Mouse (Mus musculus) left cerebral cortex, adult 8-10 months (tissue): Measurements from ENCODE around the gene Ing3. TPM values are rescaled to one million over a fixed set of nuclear protein-coding genes. Genes with fewer than 3 reads are reported as not detected.

Experiments used
- DNase-seq, 2 experiments: peaks; one replicate each; pipeline ENCODE4 v3.0.0; 2022; ENCODE audit warnings: low spot score in 2 of 2
- total RNA-seq, 4 experiments: library from RNA; stranded (reverse); gene quantifications; 2 replicates each; pipeline ENCODE4 v1.2.4; 2022

The Ing3 gene
- total RNA-seq, 4 experiments from 2014 or later, result 19.0 to 26.7 (median 20.4) TPM

- DNase-seq, result no peak
Observed at GRCm38 (mm10) chr6:21990181-21991135, 41.1 kb downstream of the Ing3 start.

DNA sequence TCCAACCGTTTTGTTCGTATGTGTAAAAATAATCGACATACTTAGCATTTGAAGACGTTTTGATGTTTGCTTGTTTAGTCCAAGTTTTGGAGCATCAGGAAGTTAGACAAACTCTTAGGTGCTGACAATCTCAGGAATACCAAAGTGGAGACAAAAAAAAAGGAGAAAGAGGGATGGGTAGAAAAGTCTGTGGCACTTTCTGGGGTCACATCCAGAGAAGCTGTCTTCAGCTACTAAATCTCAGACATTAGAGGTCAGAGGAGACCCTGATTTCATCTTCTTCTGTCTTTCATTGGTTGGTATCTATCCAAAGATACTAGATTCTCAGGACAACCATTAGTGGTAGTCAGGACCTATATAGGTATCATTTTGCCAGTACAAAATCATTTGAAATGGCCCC is 41.8 kb downstream of the Ing3 start:
- DNase-seq, result no peak

DNA sequence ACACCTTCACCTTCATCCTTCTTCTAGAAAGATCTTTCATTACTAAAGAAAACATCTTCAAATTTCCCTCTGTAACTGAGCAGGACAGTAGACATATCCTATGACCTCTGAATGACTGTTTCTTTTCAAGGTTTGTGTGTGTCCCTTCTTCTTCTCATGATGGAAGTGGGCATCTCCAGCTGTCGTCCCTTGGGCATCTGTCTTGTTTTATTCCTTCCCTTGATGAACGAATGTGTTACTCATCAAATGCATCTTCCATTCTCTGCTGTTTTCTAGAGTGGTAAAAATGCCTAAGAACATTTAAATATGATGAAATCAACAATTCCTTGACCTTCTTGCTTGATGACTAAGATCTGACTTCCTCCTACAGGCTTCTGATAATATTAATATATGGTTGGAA is 43.7 kb downstream of the Ing3 start:
- no peak for DNase-seq

GRCm38 (mm10) chr6:21998131-21998530 is 48.8 kb downstream of the Ing3 start:
- DNase-seq, result no peak

DNA sequence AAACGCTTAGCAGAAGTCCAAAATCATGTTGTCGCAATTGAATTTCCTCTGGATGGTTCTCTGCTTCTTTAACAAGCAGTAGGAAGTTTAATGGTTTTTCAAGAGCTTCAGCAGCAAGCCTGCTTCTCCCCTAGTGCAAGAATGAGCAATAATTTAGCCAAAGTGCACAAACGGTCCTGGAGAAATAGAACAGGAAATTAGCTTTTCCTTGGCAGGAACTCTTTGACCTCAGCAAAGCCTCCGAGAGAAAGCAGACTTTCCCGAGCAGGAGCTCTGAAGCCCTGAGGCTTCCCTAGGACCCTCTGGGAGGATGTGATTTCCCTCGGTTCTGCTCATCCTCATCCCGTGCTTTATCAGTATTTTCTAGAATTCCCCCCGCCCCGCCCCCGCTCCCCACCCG is 49.7 kb downstream of the Ing3 start:
- no peak for DNase-seq

DNA sequence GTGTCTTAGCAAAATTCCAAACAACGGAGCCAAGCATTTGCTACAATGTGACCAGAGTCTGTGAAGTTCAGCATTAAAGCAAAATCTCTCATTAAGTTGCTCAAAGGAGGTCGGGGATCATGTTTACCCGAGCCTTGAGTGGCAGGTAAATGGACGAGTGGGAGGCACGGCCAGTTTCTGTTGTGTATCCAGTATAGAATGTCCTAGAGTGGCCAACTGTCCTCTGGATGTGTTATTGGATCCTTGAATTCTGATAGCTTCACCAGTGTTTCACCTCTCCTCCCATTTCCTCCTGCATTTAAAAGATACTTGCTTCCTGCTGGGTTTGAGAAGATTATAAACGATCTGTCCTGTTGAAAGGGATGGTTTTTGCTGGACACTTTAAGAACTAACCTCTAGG is 50.7 kb downstream of the Ing3 start:
- DNase-seq, result no peak

DNA sequence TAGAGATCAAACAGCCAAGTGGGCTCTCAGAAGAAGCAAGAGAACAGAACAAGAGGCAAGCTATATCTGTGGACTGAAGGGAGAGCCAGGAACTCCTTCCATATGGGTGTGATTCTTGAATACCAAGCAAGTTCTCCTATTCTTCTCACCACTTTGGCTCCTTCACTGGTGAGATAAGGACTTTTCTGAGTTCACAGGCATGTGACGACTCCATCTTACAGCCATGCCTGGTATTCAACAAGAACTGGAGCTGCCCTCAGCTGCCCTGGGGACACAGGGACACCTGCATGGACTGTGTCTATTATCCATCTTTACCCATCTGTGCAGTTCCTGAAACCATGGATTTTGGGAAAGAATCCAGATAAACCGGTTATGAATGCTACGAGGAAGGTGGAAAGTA is 51.5 kb downstream of the Ing3 start:
- no peak for DNase-seq

- no peak for DNase-seq
Observed at GRCm38 (mm10) chr6:22001284-22001916, 52.0 kb downstream of the Ing3 start.

- no peak for DNase-seq
Observed at GRCm38 (mm10) chr6:22002521-22003199, 53.3 kb downstream of the Ing3 start.

DNA sequence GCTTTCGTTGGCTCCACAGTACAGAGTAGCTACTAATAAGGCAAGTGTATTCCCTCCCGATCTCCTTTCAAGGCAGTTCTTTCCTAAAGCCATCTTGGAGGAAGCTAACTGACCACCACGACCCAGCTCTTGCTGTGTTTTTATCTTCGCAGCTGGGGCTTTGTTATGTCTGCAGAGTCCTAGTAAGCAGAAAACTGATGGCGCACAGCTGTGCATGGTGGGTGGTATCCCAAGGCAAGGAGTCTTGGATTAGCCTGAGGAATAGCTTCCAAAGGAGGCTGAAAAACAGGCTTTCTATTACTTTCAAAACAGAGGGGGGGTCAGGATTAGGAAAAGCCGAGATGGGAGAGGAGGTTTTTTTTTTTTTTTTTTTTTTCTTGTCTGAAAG is 53.8 kb downstream of the Ing3 start:
- no peak for DNase-seq

GRCm38 (mm10) chr6:22003959-22004543 is 54.7 kb downstream of the Ing3 start:
- no peak for DNase-seq

- no peak for DNase-seq
Observed at GRCm38 (mm10) chr6:22008346-22008745, 59.0 kb downstream of the Ing3 start.

- DNase-seq, result no peak
Observed at GRCm38 (mm10) chr6:22010258-22010657, 60.9 kb downstream of the Ing3 start.

DNA sequence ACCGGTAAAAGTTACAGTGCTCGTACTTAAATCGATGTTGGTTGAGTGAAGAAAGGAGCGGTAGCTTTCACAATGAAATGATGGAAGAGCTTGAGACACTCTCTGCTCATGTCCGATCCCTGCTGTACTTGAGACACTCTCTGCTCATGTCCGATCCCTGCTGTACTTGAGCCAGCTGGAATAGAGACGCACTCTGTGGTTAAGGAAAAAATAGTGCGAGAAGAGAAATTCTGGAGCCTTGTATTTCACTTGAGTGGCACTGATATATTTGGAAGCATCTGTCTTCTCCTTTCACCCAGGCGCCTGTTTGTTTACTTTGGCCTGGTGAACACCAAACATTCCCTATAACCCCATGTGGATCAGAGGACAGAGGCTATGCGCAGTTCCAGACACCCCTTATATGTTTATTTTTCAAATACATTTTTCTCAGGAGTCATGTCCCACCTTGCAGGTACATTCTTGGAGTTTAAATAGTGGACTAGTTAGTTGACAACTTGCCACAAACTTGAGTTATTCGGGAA is 61.5 kb downstream of the Ing3 start:
- no peak for DNase-seq

GRCm38 (mm10) chr6:22011546-22011945 is 62.2 kb downstream of the Ing3 start:
- DNase-seq, result no peak

GRCm38 (mm10) chr6:22012099-22012498 is 62.7 kb downstream of the Ing3 start:
- DNase-seq, result no peak

GRCm38 (mm10) chr6:22012501-22012900 is 63.1 kb downstream of the Ing3 start:
- no peak for DNase-seq

DNA sequence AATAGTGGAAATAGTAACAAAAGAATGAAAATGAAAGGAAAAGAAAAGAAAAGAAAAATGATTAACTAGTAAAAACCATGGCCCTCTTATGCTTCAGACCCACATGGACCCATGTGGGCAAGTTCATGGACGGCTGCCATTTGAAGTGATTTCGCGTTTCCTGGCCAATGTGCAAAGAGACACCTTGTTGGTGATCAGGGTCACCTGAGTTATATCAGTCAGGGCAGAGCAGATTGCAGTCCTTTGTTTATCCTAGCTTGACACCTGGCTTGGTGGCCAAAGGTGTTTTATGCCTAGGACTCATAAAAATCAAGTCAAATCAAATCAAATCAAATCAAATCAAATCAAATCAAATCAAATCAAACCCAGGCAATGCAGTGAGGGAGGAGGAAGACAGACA is 64.0 kb downstream of the Ing3 start:
- no peak for DNase-seq

GRCm38 (mm10) chr6:22014291-22014911 is 65.0 kb downstream of the Ing3 start:
- no peak for DNase-seq

GRCm38 (mm10) chr6:22017631-22018030 is 68.3 kb downstream of the Ing3 start:
- no peak for DNase-seq

DNA sequence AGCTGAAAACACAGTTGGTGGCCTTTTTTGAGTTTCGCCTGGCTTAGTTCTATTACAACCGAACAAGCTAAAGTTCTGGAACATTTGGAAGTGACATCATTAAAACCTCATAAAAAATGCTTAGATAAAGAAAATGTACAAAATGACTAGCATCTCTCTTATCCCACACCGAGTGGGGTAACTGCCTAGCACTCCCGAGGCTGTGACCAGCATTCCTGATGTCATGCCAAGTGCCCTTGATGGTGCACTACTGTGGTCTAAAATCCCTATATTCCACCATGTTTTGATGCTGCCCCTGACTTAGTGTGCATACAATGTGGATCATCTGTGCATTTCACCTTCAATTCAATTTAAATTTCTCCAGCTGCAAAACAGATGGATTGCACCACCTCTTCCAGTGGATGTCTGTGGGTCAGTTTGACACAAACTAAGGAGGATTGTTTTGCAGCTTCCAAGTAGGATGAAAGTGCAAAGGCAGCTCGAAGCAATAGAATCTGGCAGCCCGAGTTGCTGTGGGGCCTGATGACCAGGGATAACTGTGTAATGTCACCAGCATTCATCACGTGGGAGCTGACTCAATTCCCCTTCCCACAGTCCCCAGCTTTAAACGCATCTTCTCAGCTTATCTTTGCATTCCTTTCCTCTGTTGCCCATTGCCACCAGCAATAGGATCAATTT is 69.5 kb downstream of the Ing3 start:
- DNase-seq, result no peak
